In genomic region chr2:38826189-38826588, GRCm38 (mm10) we compare ENCODE assay signal across 8 mouse cellular contexts.
DNase-seq lines count a peak whose midpoint lies in the region; ATAC-seq and TF ChIP-seq lines count a peak whose summit lies in the region.

No protein-coding gene starts in this region.

- no peaks in the 10 kb centered on the region for H3K9me3 ChIP-seq in forebrain, embryonic 12.5 days

- intact Hi-C loops in gastrocnemius, adult 2 months (cut with DNase I): no loop called here
- intact Hi-C loops in gastrocnemius, postnatal 14 days (cut with DNase I; ENCODE audit: low total_unique reads): no loop called here

- no peak for DNase-seq in gastrocnemius, adult 2 months
- DNase-seq in gastrocnemius, postnatal 10 days: no peak
- DNase-seq in CD4-positive helper T cell, adult 2 months (ENCODE audit: low read depth, low spot score): peak; percentile 4
- no peak for DNase-seq in gastrocnemius, postnatal 14 days
- no peak for DNase-seq in gastrocnemius, adult 8-10 months (ENCODE audit: low spot score in 2 of 2)
- no peak for DNase-seq in left cerebral cortex, adult 9 months (ENCODE audit: low spot score in 2 of 2)

- H3K4me1 ChIP-seq in forebrain, embryonic 12.5 days: peaks cover 16% of the 10 kb centered on the region; the same call in 1 of the 2 replicates

- H3K27me3 ChIP-seq in forebrain, embryonic 12.5 days: no peaks in the 10 kb centered on the region

- peaks cover 12% of the 10 kb centered on the region for H3K36me3 ChIP-seq in forebrain, embryonic 12.5 days (replicated peaks)

- TF ChIP-seq CTCF in gastrocnemius, adult 2 months (IDR thresholded peaks at IDR 0.05): no peak

- no peak overlapping the region for H3K4me3 ChIP-seq in gastrocnemius, adult 2 months
- H3K4me3 ChIP-seq in forebrain, embryonic 12.5 days (replicated peaks): 0 out of 2 replicates have a peak overlapping the region, but pooled peaks have one; percentile 10

- no peak overlapping the region for H3K9ac ChIP-seq in forebrain, embryonic 12.5 days

- peak overlapping the region; percentile 34 for H3K4me2 ChIP-seq in forebrain, embryonic 12.5 days

- no peak for ATAC-seq in forebrain, embryonic 12.5 days (ENCODE audit: low FRiP score)
- ATAC-seq in megakaryocyte-erythroid progenitor cell, adult 5-6 weeks (replicated peaks; ENCODE audit: low FRiP score, low TSS enrichment, poor library complexity, severe bottlenecking): peak; percentile 50; the same call in 1 of the 2 replicates

- peak overlapping the region; percentile 88; the same call in 1 of the 2 replicates for H3K27ac ChIP-seq in gastrocnemius, adult 2 months
- no peak overlapping the region for H3K27ac ChIP-seq in forebrain, embryonic 12.5 days
